Mouse (Mus musculus): ENCODE data around the gene Cpne4. TPM values are rescaled to one million over a fixed set of nuclear protein-coding genes. Genes with fewer than 3 reads are reported as not detected.

Gene Cpne4
- total and polyA plus RNA-seq, 3 experiments, result not detected

DNA sequence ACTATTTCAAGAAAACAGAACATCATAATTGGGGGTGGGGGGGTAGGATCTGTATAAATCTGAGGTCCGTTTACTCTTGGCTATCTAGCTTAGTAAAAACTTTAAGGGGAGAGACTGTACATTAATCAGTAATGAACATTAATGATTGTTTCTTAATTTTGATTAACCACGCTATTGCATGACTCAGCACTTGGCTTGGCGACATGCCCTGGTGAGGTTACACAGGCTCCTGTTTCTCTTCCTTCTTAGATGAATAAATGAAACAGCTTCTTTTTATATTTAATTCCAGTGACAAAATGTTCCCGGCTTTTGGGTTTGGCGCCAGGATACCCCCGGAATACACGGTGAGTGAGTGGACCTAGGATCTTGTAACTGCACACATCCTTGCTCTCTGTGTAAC, 471.1 kb downstream of the Cpne4 start:
- no peak for DNase-seq (ENCODE audit: low read depth, low spot score)
- Histone ChIP-seq H3K9ac (ENCODE audit: control insufficient read depth, low read depth, low read length, poor library complexity, severe bottlenecking) (no peak overlapping the region), H3K27ac (ENCODE audit: control insufficient read depth, low read depth, low read length) (no peak overlapping the region), H3K4me1 (ENCODE audit: control insufficient read depth in 1 of 2, insufficient read depth in 2 of 2, low read length in 2 of 2) (no peaks in the 10 kb centered on the region), H3K27me3 (ENCODE audit: control insufficient read depth in 1 of 2, insufficient read depth in 2 of 2, low read length in 2 of 2) (no peaks in the 10 kb centered on the region), H3K9me3 (replicated peaks; ENCODE audit: insufficient read depth, low read length) (no peaks in the 10 kb centered on the region), H3K4me3 (ENCODE audit: control insufficient read depth in 1 of 2, insufficient read depth in 1 of 2, low read depth in 2 of 2, low read length in 2 of 2) (no peak overlapping the region), H3K79me2 (ENCODE audit: control insufficient read depth, insufficient read depth, low read length, poor library complexity) (no peaks in the 10 kb centered on the region), H3K36me3 (ENCODE audit: control insufficient read depth in 1 of 2, insufficient read depth in 2 of 2, low read length in 2 of 2) (no peaks in the 10 kb centered on the region)
- no peak for TF ChIP-seq RCOR1 (IDR thresholded peaks at IDR 0.05; ENCODE audit: low read depth, low read length)
- TF ChIP-seq HCFC1 (IDR thresholded peaks at IDR 0.05; ENCODE audit: low read depth, low read length), result no peak
- no peak for TF ChIP-seq MEF2A (IDR thresholded peaks at IDR 0.05; ENCODE audit: extremely low read depth, insufficient replicate concordance, low read depth, low read length, poor library complexity, severe bottlenecking)
- no peak for TF ChIP-seq USF2 (IDR thresholded peaks at IDR 0.05; ENCODE audit: borderline replicate concordance in 1 of 2, insufficient read depth in 1 of 2, low read depth in 1 of 2, low read length in 2 of 2)
- TF ChIP-seq ELF1 (IDR thresholded peaks at IDR 0.05; ENCODE audit: low read depth, low read length), result no peak
- TF ChIP-seq TCF12 (IDR thresholded peaks at IDR 0.05; ENCODE audit: low read depth, low read length), result no peak
- TF ChIP-seq POLR2AphosphoS2 (IDR thresholded peaks at IDR 0.05; ENCODE audit: low read length), result no peak
- TF ChIP-seq ZNF384 (IDR thresholded peaks at IDR 0.05; ENCODE audit: low read depth, low read length), result no peak

DNA sequence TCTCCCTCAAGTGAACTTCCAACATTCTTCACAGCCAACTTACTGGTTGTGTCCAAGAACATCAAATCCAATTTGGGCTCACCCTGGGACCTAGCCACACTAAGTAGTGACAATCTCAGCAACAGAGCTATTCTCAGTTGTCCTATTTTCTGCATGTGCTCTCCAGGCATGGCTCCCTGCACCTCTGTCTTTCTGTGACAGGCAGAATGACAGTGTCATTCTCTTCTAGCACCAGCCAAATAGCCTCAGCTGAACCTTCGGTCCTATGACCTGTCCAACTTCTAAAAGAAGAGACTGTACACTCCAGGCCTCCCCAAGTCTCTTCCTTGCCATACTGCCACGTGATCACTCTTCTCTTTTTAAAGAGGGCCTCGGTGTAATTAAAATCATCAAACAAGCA, 481.2 kb downstream of the Cpne4 start:
- no peaks in the 10 kb centered on the region for H3K4me1 ChIP-seq (ENCODE audit: control insufficient read depth in 1 of 2, insufficient read depth in 2 of 2, low read length in 2 of 2)
- no peak overlapping the region for H3K9ac ChIP-seq (ENCODE audit: control insufficient read depth, low read depth, low read length, poor library complexity, severe bottlenecking)
- TF ChIP-seq MYB (IDR thresholded peaks at IDR 0.05; ENCODE audit: low read depth, low read length) (no peak), USF2 (IDR thresholded peaks at IDR 0.05; ENCODE audit: borderline replicate concordance in 1 of 2, insufficient read depth in 1 of 2, low read depth in 1 of 2, low read length in 2 of 2) (no peak), MEF2A (IDR thresholded peaks at IDR 0.05; ENCODE audit: extremely low read depth, insufficient replicate concordance, low read depth, low read length, poor library complexity, severe bottlenecking) (no peak), GABPA (IDR thresholded peaks at IDR 0.05; ENCODE audit: low read depth, low read length) (no peak), NRF1 (IDR thresholded peaks at IDR 0.05; ENCODE audit: insufficient read depth, low read depth, low read length, poor library complexity, severe bottlenecking) (no peak), RAD21 (IDR thresholded peaks at IDR 0.05; ENCODE audit: low read depth, low read length) (no peak), ZC3H11A (IDR thresholded peaks at IDR 0.05; ENCODE audit: low read depth, low read length) (no peak), HCFC1 (IDR thresholded peaks at IDR 0.05; ENCODE audit: low read depth, low read length) (no peak), TCF12 (IDR thresholded peaks at IDR 0.05; ENCODE audit: low read depth, low read length) (no peak), EP300 (IDR thresholded peaks at IDR 0.05; ENCODE audit: low read depth in 1 of 2, low read length in 2 of 2) (no peak), MAFK (IDR thresholded peaks at IDR 0.05; ENCODE audit: borderline replicate concordance, low read depth, low read length) (no peak), MXI1 (IDR thresholded peaks at IDR 0.05; ENCODE audit: low read depth, low read length) (no peak), CTCF (IDR thresholded peaks at IDR 0.05 in 2 of 3, conservative IDR thresholded peaks at IDR 0.05 in 1 of 3; ENCODE audit: control insufficient read depth in 1 of 3, insufficient read depth in 1 of 3, low read depth in 2 of 3, low read length in 3 of 3, poor library complexity in 1 of 3, severe bottlenecking in 1 of 3) (no peak), ELF1 (IDR thresholded peaks at IDR 0.05; ENCODE audit: low read depth, low read length) (no peak), USF1 (IDR thresholded peaks at IDR 0.05; ENCODE audit: low read depth, low read length) (no peak), TBP (IDR thresholded peaks at IDR 0.05; ENCODE audit: low read depth, low read length) (no peak), TAL1 (IDR thresholded peaks at IDR 0.05; ENCODE audit: low read length) (no peak), JUND (IDR thresholded peaks at IDR 0.05; ENCODE audit: low read depth, low read length) (no peak), POLR2AphosphoS5 (IDR thresholded peaks at IDR 0.05; ENCODE audit: borderline replicate concordance, low read depth, low read length) (no peak), CHD2 (IDR thresholded peaks at IDR 0.05; ENCODE audit: low read length) (no peak)
- H3K4me3 ChIP-seq (ENCODE audit: control insufficient read depth in 1 of 2, insufficient read depth in 1 of 2, low read depth in 2 of 2, low read length in 2 of 2), result no peak overlapping the region
- H3K36me3 ChIP-seq (ENCODE audit: control insufficient read depth in 1 of 2, insufficient read depth in 2 of 2, low read length in 2 of 2), result no peaks in the 10 kb centered on the region
- no peaks in the 10 kb centered on the region for H3K9me3 ChIP-seq (replicated peaks; ENCODE audit: insufficient read depth, low read length)
- DNase-seq (ENCODE audit: low read depth, low spot score), result no peak
- H3K79me2 ChIP-seq (ENCODE audit: control insufficient read depth, insufficient read depth, low read length, poor library complexity), result no peaks in the 10 kb centered on the region
- no peaks in the 10 kb centered on the region for H3K27me3 ChIP-seq (ENCODE audit: control insufficient read depth in 1 of 2, insufficient read depth in 2 of 2, low read length in 2 of 2)
- H3K27ac ChIP-seq (ENCODE audit: control insufficient read depth, low read depth, low read length), result no peak overlapping the region

Measured in MEL (cell line).